Mouse (Mus musculus) heart, embryonic 16.5 days (tissue): ENCODE measurements around the gene Olfm4. TPM values are rescaled to one million over a fixed set of nuclear protein-coding genes. Genes with fewer than 3 reads are reported as not detected.

Source experiments
- ATAC-seq: fragments of 200-750 bp; cut with Nextera tagmentation; replicated peaks from 2 replicates; pipeline ENCODE4 v1.8.0; 2017; ENCODE audit warnings: moderate number of reproducible peaks; ENCODE audit not compliant: insufficient read depth, low FRiP score; ENCODE audit errors: extremely low read depth
- H3K27ac ChIP-seq: fragments of 300-500 bp; sonication (generic); 2 replicates; pipeline ENCODE4 v1.5.1; 2014; ENCODE audit warnings: mild to moderate bottlenecking, low read length, control low read depth, moderate library complexity
- H3K27me3 ChIP-seq: fragments of 300-500 bp; sonication (generic); 2 replicates; pipeline ENCODE4 v1.6.1; 2014; ENCODE audit warnings: low read length, mixed read lengths; ENCODE audit not compliant: control insufficient read depth, insufficient read depth
- H3K36me3 ChIP-seq: fragments of 300-500 bp; sonication (generic); 2 replicates; pipeline ENCODE4 v1.6.1; 2014; ENCODE audit not compliant: control insufficient read depth, insufficient read depth
- H3K4me1 ChIP-seq: fragments of 300-500 bp; sonication (generic); 2 replicates; pipeline ENCODE4 v1.6.1; 2014; ENCODE audit warnings: low read length, mixed read lengths; ENCODE audit not compliant: control insufficient read depth, insufficient read depth
- H3K4me2 ChIP-seq: fragments of 300-500 bp; sonication (generic); 2 replicates; pipeline ENCODE4 v1.6.1; 2014; ENCODE audit warnings: low read depth, mild to moderate bottlenecking, control low read depth, low read length
- H3K4me3 ChIP-seq: fragments of 300-500 bp; sonication (generic); 2 replicates; pipeline ENCODE4 v1.5.1; 2014; ENCODE audit warnings: mild to moderate bottlenecking, control low read depth, low read length
- H3K9ac ChIP-seq: fragments of 300-500 bp; sonication (generic); 2 replicates; pipeline ENCODE4 v1.6.1; 2014; ENCODE audit warnings: low read length, control low read depth
- H3K9me3 ChIP-seq: fragments of 300-500 bp; sonication (generic); replicated peaks from 2 replicates; pipeline ENCODE4 v1.6.1; 2016; ENCODE audit warnings: low read length; ENCODE audit not compliant: control insufficient read depth
- WGBS: fragments of 180-500 bp; shearing (Covaris S2); extraction: QIAGEN DNeasy Blood & Tissue Kit; methylation state at CpG from one replicate; pipeline ENCODE4 v1.1.7; 2014; 5-methylcytosine and 5-hydroxymethylcytosine counted together
- polyA plus RNA-seq: library from polyadenylated mRNA; unstranded; fragments of >200 nt; fragmentation: Nextera tagmentation; extraction: Ambion mirVana; gene quantifications from 2 replicates; pipeline ENCODE4 v1.2.1, GENCODE M21; 2015

The Olfm4 gene
- polyA plus RNA-seq, result 1.2 and 2.4 TPM in 2 replicates

GRCm38 (mm10) chr14:79983781-79984180 lies at the start of gene Olfm4:
Gene Olfm4 (plus strand): TSS chr14:79984081.
- Histone ChIP-seq H3K4me3 (no peak within 1 kb of the TSS), H3K4me2 (no peak within 1 kb of the TSS), H3K27ac (no peak within 1 kb of the TSS), H3K9ac (no peak within 1 kb of the TSS), H3K27me3 (no peaks in the 10 kb centered on the region), H3K36me3 (no peaks in the 10 kb centered on the region), H3K9me3 (no peaks in the 10 kb centered on the region), H3K4me1 (no peaks in the 10 kb centered on the region)
- 55% methylated on average over 2 of the region's 2 CpGs for WGBS
- no peak for ATAC-seq

GRCm38 (mm10) chr14:79934426-79934825 lies 49.5 kb upstream of the Olfm4 start:
- 56% methylated on average over 4 of the region's 4 CpGs for WGBS
- no peak overlapping the region for H3K9ac ChIP-seq
- H3K4me3 ChIP-seq, result no peak overlapping the region
- no peaks in the 10 kb centered on the region for H3K36me3 ChIP-seq
- no peak overlapping the region for H3K4me2 ChIP-seq
- no peaks in the 10 kb centered on the region for H3K9me3 ChIP-seq
- H3K4me1 ChIP-seq, result no peaks in the 10 kb centered on the region
- no peak overlapping the region for H3K27ac ChIP-seq
- no peak for ATAC-seq
- no peaks in the 10 kb centered on the region for H3K27me3 ChIP-seq

DNA sequence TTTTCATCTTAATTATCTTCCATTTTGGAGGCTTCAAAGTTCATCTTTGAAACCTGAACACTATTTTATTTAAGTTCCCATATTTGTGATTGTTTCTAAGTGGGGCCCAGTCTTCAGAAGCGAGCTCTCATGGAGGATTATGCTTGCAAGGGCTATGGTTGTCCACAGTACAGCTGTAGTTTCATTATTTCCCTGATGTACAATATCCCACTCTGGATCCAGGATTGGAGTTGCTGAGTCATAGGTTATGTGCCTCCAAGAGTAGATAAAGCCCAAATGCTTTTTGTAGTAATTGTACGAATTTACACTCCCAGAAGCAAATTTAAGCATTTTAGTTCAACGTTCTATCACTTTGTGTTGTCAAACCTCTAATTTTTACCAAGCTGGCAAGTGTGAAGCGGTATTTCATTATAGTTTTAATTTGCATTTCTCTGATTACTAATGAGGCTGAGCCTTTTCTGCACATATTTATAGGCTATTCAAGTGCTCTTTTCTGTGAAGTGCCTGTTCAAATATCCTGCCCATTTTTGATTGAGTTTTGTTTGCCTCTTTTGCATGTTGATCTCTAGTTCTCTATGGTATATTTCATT lies 46.9 kb upstream of the Olfm4 start:
- ATAC-seq, result no peak
- Histone ChIP-seq H3K9ac (no peak overlapping the region), H3K4me1 (no peaks in the 10 kb centered on the region), H3K9me3 (no peaks in the 10 kb centered on the region), H3K27ac (no peak overlapping the region), H3K36me3 (no peaks in the 10 kb centered on the region), H3K4me2 (no peak overlapping the region), H3K4me3 (no peak overlapping the region), H3K27me3 (no peaks in the 10 kb centered on the region)
- WGBS, result 80% methylated on average over 4 of the region's 4 CpGs

DNA sequence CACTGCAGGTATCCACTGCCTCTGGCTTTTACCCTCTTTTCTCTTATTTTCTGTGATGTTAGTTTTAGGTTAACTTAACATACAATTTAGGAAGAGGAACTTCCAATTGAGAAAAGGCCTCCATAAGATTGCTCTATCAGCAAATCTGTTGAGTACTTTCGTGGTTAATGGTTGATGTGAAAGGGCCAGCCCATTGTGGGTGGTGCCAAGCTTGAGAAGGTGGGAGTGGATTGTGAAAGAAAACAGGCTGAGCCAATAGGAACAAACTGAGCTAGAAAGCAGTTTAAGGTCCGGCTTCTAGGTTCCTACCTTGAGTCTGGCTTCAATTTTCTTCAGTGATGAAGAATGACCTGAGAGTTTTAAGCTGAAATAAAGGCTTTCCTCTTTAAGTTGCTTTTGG lies 38.0 kb upstream of the Olfm4 start:
- no peak for ATAC-seq

DNA sequence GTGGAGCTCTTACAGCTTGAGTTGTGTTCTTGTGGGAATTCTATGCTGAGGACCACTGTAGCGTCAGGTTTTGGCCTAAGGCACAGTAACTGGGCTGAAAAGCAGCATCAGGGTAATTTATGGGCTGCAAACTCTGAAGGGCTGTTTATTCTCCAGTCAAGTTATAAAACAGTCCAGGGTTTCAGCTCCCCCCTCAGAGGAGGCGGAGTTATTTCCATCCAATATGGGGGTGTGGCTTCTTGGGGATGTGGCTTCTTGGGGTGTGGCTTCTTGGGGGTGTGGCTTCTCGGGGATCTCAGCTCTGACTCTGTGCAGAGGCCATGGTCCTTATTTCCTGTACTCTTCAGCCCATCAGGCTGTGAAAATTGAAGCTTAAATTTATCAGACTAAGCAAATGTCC lies 28.2 kb upstream of the Olfm4 start:
- Histone ChIP-seq H3K4me3 (no peak overlapping the region), H3K9ac (no peak overlapping the region), H3K9me3 (no peaks in the 10 kb centered on the region; the same call in 1 of the 2 replicates), H3K27ac (no peak overlapping the region), H3K27me3 (no peaks in the 10 kb centered on the region), H3K36me3 (no peaks in the 10 kb centered on the region), H3K4me1 (no peaks in the 10 kb centered on the region), H3K4me2 (no peak overlapping the region)
- WGBS, result 62% methylated on average over 3 of the region's 3 CpGs
- ATAC-seq, result no peak

More for the DNA sequence above, 38.0 kb upstream of the Olfm4 start:
- WGBS, result 52% methylated on average over 2 of the region's 2 CpGs
- no peak overlapping the region for H3K4me2 ChIP-seq
- H3K27me3 ChIP-seq, result no peaks in the 10 kb centered on the region
- no peak overlapping the region for H3K9ac ChIP-seq
- no peaks in the 10 kb centered on the region for H3K4me1 ChIP-seq
- no peaks in the 10 kb centered on the region for H3K36me3 ChIP-seq
- H3K27ac ChIP-seq, result no peak overlapping the region
- no peaks in the 10 kb centered on the region for H3K9me3 ChIP-seq
- no peak overlapping the region for H3K4me3 ChIP-seq

- Histone ChIP-seq H3K4me2 (no peak overlapping the region), H3K9me3 (no peaks in the 10 kb centered on the region; the same call in 1 of the 2 replicates), H3K4me3 (no peak overlapping the region), H3K36me3 (no peaks in the 10 kb centered on the region), H3K27ac (no peak overlapping the region), H3K9ac (no peak overlapping the region), H3K27me3 (no peaks in the 10 kb centered on the region), H3K4me1 (no peaks in the 10 kb centered on the region)
- 84% methylated on average over 15 of the region's 15 CpGs for WGBS
- no peak for ATAC-seq
Observed at GRCm38 (mm10) chr14:79957789-79958487, 25.9 kb upstream of the Olfm4 start.

GRCm38 (mm10) chr14:79961187-79961586 lies 22.7 kb upstream of the Olfm4 start:
- WGBS, result 72% methylated on average over 4 of the region's 4 CpGs
- H3K4me3 ChIP-seq, result no peak overlapping the region
- H3K27ac ChIP-seq, result no peak overlapping the region
- no peaks in the 10 kb centered on the region for H3K36me3 ChIP-seq
- no peaks in the 10 kb centered on the region for H3K27me3 ChIP-seq
- H3K9ac ChIP-seq, result no peak overlapping the region
- H3K4me2 ChIP-seq, result no peak overlapping the region
- H3K4me1 ChIP-seq, result no peaks in the 10 kb centered on the region
- H3K9me3 ChIP-seq, result no peaks in the 10 kb centered on the region; the same call in 1 of the 2 replicates
- no peak for ATAC-seq

GRCm38 (mm10) chr14:79961602-79962001 lies 22.3 kb upstream of the Olfm4 start:
- no peaks in the 10 kb centered on the region; the same call in 1 of the 2 replicates for H3K9me3 ChIP-seq
- no peak overlapping the region for H3K4me3 ChIP-seq
- no peak overlapping the region for H3K4me2 ChIP-seq
- WGBS, result 81% methylated on average over 2 of the region's 2 CpGs
- H3K27ac ChIP-seq, result no peak overlapping the region
- no peak overlapping the region for H3K9ac ChIP-seq
- H3K36me3 ChIP-seq, result no peaks in the 10 kb centered on the region
- H3K27me3 ChIP-seq, result no peaks in the 10 kb centered on the region
- no peak for ATAC-seq
- no peaks in the 10 kb centered on the region for H3K4me1 ChIP-seq

DNA sequence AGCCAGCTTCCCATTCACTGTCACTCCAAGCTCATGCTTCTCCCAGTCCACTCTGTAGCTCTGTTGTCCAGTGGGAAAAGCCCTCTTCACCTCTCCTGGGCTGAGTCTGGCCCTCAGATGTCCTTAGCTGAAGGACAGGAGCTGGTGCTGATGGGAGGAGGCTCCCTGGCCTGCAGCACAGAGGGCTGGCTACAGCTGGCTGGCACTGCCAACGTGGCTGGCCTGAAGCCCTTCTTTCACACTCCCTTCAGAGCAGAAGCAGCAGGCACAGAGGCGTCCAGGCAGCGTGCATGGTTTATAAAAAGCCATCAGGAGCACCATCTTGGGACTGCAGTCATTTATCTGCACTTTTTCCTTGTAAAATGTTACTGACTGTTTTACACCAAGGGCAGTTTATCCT lies 13.7 kb upstream of the Olfm4 start:
- no peaks in the 10 kb centered on the region for H3K27me3 ChIP-seq
- H3K4me1 ChIP-seq, result no peaks in the 10 kb centered on the region
- no peak overlapping the region for H3K4me2 ChIP-seq
- 0 out of 2 replicates have a peak, but pooled peaks cover 2% of the 10 kb centered on the region for H3K9me3 ChIP-seq
- WGBS, result 53% methylated on average over 3 of the region's 3 CpGs
- H3K9ac ChIP-seq, result no peak overlapping the region
- H3K4me3 ChIP-seq, result no peak overlapping the region
- H3K36me3 ChIP-seq, result no peaks in the 10 kb centered on the region
- H3K27ac ChIP-seq, result no peak overlapping the region
- no peak for ATAC-seq
